Mouse (Mus musculus): ENCODE results near the gene Nup210. TPM values are rescaled to one million over a fixed set of nuclear protein-coding genes. Genes with fewer than 3 reads are reported as not detected.
"Not testable (repeated sequence)": the region's sequence is repeated elsewhere in the genome, so short reads cannot be mapped to it uniquely, and the experiment has no call there.

Nup210 gene
- total RNA-seq, 2 experiments from 2014 or later = 30.7 to 42.1 TPM

GRCm38 (mm10) chr6:91105400-91106129, 11.1 kb downstream of the Nup210 start:
- DNase-seq (ENCODE audit: low spot score in 2 of 2) = no peak

GRCm38 (mm10) chr6:91104765-91105399, 11.7 kb downstream of the Nup210 start:
- DNase-seq (ENCODE audit: low spot score in 2 of 2) = no peak

DNA sequence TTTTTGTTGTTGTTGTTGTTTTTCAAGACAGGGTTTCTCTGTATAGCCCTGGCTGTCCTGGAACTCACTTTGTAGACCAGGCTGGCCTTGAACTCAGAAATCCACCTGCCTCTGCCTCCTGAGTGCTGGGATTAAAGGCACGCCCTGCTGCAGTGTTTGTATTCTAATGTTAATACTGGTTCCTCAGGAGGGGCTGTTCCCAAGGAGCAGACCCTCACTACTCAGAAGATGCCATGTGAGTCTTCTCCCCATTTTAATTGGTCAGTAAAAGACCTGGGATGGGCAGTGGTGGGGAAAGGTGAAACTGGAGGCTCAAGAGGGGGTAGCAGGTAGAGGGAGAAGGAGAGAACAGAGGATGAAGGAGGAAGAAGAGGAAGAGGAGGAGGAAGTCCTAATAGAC, 13.2 kb downstream of the Nup210 start:
- not testable (repeated sequence) for DNase-seq (ENCODE audit: low spot score in 2 of 2)

GRCm38 (mm10) chr6:91100621-91101020, 16.0 kb downstream of the Nup210 start:
- DNase-seq (ENCODE audit: low spot score in 2 of 2) = no peak

DNA sequence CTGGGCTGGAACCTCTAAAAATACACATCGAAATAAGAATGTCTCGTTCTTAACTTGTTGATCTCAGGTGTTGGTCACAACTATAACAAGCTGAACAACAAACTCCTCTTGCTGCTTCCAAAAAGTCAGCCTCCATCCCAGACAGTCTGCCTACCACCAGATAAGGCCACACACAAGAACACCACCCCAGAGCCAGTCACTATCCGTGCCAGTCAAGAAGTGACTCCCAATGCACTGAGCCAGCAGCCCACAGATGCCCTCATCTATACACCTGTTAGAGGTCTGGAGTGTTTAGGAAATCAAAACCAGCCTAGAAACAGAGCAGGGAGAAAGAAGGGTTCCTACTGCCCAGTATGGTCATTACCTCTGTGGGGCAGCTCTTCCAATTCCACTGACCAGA, 18.8 kb downstream of the Nup210 start:
- no peak for DNase-seq (ENCODE audit: low spot score in 2 of 2)

GRCm38 (mm10) chr6:91095072-91095601, 21.5 kb downstream of the Nup210 start:
- peak; percentile 19 to 24 for DNase-seq (ENCODE audit: low spot score in 2 of 2)

DNA sequence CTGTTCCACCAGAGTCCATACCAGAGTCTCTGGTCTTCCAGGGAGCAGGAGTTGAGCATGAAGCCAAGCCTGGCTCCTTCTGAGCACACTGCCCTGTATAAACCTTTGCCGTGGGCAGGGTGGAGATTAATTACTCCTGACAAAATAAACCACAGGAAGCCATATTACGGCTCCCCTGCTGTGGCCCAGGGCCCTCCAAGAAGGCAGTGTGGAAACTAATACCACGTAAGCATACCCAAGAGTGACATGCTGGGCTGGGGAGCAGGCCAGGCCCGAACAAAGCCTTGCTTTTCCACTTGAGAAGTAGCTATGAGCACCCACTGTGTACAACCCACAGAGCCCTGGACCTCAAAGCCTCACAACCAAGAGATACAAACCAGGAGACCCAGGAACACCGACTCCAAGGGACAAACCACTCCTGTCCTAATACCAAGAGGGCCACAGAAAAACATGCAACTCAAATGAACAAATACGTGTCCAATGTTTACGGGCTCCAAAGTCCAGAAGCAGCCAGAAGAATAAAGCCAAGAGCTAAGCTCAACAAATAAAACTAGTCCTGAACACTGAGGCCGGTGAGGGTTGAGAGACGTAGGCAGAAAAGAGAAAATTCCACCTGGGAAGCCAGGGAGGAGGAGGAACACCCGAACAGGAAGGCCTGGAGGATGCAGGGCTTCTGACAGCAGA, 24.3 kb downstream of the Nup210 start:
- DNase-seq (ENCODE audit: low spot score in 2 of 2) = no peak

- no peak for DNase-seq (ENCODE audit: low spot score in 2 of 2)
Measured at GRCm38 (mm10) chr6:91085114-91085892, 31.3 kb downstream of the Nup210 start.

GRCm38 (mm10) chr6:91080033-91080432, 36.6 kb downstream of the Nup210 start:
- DNase-seq (ENCODE audit: low spot score in 2 of 2) = no peak

DNA sequence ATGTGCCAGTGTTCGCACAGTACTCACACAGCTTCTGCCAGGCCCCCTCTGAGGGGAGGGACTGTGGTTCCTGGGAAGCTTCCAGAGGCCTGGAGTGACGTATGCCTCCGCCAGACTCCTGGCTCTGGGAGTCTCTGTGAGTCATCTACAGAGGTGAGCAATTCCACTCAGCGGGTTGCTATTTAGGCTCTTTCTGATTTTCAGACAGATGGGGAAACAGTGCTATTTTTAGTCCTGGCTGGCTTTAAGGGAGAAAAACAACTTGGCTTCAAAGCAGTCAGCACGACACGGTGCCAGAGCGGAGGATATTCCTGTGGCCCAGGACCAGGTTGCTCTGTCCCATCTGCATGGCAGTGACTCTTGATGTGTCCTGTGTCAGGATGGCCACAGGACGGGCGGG, 40.4 kb downstream of the Nup210 start:
- peak; percentile 57 to 64 for DNase-seq (ENCODE audit: low spot score in 2 of 2)

DNA sequence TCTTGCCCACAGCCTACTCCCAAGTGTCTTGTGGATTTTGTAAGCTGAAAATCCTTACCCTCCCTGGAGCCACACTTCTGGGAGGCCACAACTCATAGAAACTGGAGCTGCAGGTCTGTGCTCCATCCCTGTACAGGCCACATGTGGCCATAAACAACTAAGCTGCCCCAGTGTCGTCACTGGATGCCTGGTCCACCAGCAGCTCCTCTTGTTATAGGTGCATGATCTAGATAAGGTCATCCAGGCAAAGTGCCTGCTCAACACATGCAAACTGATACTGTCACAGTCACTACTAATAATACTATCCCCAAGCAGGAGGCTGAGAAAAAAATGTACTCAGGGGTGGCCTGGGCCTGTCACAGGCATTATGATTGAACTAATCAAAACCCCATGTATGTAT, 48.1 kb downstream of the Nup210 start:
- no peak for DNase-seq (ENCODE audit: low spot score in 2 of 2)

DNA sequence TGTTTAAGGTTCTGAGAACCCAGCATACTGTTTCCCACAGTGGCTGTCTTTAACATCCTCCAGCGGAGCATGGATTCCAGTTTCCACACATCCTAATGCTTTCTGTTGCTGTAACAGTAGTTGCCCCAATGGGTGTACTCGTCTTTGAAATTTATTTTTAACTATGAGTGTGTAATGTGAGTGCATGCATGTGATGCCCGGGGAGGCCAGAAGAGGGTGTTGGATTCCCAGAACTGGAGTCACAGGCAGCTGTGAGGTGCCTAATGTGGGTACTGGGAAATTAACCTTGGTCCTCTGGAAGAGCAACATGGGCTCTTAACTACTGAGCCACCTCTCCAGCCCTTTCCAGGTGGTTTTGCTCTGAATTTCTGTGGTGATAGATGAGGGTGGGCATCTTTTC, 49.6 kb downstream of the Nup210 start:
- no peak for DNase-seq (ENCODE audit: low spot score in 2 of 2)

DNA sequence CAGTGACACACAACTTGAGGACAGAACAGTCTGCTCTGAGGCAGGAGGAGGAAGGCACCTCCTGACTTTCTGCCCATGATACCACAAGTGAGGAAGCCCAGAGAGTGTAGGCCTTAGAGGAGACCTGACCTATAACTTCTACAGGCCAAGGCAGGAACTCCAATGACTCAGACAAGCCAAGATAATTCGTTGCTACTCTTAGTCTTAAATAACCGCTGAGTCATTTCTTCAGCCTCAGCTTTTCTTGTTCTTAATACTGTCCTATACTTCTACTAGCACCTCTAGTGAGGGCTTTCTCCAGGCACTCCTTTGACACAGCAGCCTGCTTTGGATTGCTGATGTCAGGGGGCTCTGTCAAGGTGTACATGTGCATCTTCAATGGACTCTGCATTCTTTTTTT, 55.3 kb downstream of the Nup210 start:
- DNase-seq (ENCODE audit: low spot score in 2 of 2) = no peak

DNA sequence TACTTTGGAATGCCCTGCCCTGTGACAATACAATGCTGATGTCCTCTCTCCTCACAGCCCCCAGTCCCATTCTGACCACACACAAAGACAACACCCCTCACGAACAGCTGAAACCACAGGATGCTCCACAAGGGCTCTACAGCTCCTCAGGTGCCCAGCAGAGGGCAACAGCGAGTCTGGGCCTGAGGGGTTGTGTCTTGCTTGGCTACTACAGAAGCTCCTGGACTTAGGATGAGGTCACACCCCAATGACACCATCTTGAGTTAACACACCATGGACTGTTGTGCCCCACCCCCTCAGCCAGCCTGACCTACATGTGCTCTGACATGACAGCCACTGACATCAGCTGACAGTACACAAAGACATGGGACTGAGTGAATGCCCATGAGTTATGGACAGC, 56.9 kb downstream of the Nup210 start:
- DNase-seq (ENCODE audit: low spot score in 2 of 2) = peak; percentile 34 to 54

DNA sequence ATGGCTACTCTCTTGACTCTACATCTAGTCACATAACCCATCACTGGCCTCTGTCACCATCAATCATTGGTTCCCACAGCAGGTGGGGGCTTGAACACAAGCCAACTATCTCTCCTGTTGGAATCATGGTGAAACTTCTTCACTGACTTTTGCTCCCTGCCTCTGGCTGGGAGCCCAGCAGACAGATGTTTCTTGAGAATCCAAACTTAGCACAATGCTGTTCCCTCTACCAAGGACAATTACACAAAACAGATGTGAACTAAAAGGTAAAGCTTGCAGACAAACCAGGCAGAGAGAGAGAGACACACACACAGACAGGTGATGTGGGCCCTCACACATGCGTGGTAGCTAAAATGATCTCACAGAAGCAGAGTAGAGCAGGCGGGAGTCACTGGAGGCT, 58.6 kb downstream of the Nup210 start:
- DNase-seq (ENCODE audit: low spot score in 2 of 2) = no peak

DNA sequence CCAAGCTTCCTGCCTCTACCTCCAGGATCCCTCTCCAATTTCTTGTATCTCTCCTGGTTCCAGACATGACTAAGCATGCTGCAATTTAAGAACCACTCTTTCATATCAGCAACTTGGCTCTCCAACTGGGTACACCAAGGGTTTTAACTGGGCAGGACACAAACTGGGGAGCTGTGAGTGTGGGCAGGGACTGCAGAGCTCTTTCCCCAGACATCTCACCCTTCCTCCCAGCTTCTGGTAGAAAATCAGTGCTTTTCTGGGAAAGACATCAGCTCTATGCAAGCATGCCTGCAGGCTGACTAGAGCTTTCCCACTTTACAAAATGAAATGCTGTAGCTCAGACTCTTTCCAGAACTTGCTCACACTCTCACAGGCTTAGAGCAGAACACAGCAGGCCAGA, 60.3 kb downstream of the Nup210 start:
- DNase-seq (ENCODE audit: low spot score in 2 of 2) = no peak

DNA sequence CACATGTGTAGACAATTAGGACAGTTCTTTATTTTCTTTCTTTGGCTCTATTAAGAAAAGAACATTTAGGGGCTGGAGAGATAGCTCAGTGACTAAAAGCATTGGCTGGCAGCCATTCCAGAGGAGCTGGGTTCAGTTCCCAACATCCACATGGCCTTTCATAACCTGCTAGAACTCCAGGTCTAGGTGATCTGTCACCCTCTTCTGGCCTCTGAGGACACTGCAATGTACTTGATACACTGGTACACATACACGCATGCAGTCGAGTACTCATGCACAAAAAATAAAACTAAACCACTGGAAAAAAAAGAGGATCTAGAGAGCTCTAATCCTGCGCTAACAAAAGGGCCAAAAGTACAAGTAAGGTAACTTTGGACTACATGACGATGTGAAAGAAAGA, 64.1 kb downstream of the Nup210 start:
- DNase-seq (ENCODE audit: low spot score in 2 of 2) = no peak

DNA sequence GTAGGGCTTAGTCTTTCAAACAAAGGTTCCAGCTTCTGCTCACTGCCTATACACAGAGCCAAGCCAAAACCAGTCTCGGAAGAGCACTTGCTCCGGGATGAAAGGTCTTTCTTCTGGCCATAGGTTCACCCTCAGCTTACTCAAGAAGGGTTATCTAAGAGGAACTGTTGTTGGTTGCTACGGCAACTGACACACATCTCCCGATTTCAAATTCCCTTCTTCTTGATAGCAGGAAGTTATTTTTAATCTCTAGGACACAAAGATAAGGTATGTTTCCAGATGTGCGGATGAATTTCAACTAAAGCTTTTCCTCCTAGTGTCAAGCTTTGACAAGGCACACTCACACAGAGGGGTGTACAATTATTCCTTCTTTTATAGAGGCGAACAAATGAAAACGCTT, 68.6 kb downstream of the Nup210 start:
- DNase-seq (ENCODE audit: low spot score in 2 of 2) = no peak

DNA sequence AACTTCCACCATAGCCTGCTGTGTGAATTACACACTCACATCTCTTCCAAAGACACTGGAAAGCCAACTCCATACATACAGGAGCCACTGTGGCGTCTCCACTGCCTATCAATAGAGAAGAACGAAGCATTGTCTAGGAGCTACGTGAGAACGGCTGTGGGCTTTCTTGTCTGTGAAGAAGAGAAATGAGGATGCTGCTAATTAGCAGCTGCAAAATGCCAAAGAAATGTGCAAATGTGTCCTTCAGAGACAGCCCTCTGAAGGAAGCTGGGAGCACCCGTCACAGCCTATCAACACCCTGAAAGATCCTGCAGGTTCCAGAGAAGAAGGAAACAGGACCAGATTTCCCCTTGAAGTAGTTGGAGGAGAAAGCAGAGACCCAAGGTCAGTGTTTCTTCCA, 69.2 kb downstream of the Nup210 start:
- no peak for DNase-seq (ENCODE audit: low spot score in 2 of 2)

GRCm38 (mm10) chr6:91046184-91046583, 70.4 kb downstream of the Nup210 start:
- DNase-seq (ENCODE audit: low spot score in 2 of 2) = no peak

DNA sequence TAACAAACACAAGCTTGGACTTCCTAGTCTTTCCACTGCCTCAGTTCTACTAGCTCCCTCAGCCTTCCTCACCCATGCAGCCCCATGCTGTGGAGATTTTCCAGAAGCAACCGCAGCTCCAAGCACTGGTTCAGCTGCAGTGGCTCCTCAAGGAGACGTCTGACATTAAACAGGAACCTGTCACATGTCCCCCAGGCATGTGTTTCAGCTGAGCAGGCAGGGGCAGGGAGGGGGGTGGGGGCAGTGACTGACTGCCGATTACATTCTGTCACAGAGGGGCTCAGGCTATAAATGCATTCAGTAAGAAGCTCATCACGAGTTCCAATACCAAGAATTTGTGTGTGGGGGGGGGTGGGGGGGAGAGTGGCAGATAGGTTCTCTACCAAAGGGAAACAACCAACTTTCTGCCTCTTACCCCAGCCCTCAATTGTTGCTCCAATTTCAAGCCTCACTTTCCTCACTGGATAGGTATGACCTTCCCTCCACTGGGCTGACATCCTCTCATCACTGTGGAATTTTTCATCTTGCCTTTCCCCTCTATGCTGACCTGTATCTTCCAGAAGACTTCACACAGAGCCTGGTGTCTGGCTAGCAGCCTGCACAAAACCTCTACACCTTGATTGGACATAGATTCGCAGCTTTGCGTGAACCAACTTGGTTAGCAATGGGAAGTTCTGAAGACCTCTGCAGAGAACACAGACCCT, 71.8 kb downstream of the Nup210 start:
- no peak for DNase-seq (ENCODE audit: low spot score in 2 of 2)
